Mouse (Mus musculus): ENCODE data around the gene 9630041A04Rik.

DNA sequence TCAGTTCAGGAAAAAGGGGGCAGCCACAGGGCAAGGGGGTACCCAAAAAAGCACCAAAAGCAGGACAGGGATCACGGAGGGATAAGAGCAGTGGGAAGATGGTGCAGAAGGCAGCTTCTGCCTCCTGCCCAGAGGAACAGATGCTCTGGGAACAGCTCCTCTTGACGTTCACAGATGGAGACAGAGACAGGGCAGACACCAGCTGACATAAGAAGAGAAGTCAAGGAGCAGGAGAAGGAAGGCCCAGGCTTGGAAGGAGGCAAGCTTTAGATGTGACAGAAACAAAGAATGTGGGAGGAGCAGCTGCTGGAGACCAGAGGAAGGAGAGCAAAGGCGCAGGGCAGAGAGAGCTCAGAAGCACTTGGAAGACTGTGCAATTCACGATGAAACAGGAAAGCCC lies 94.6 kb downstream of the 9630041A04Rik start:
- no peak for TF ChIP-seq CTCF (IDR thresholded peaks at IDR 0.05; ENCODE audit: borderline replicate concordance, insufficient read depth, low read length)
- no peak for TF ChIP-seq POLR2A (IDR thresholded peaks at IDR 0.05; ENCODE audit: low read depth, low read length)
